In the genomic region with DNA sequence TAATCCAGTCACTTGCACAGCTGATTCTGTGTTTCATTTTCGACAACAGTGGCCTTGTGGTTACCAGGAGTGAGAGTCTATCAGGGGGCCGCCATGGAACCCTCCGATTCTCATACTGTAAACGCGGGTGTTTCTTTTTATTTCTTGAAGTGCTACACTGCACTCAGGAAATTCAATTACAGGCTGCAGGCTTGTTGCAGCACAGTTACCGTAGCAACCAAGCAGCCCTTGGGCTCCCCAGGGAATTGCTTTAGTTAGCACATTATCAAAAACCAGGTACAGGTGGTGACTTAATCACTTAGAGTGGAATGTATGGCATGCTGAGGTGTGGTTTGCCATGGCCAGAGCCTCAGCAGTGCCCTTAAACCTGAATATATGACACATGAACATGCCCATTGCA, we compare ENCODE assay signal across 11 mouse cellular contexts. TPM values are rescaled to one million over a fixed set of nuclear protein-coding genes. Genes with fewer than 3 reads are reported as not detected.
DNase-seq lines count a peak whose midpoint lies in the region; ATAC-seq lines count a peak whose summit lies in the region.
"Had no signal": no experiment of that assay in that cellular context is flagged by ENCODE, and none has a peak within 500 bp of the region (broad histone marks: within the 10 kb centered on the region; RNA-seq: fewer than 3 reads in every experiment).

No protein-coding gene starts in this region.

- DNase-seq in forebrain, embryonic 14.5 days (ENCODE audit: low spot score), result peak; percentile 55
- DNase-seq in forebrain, embryonic 11.5 days (ENCODE audit: low spot score), result no peak
- no peak for DNase-seq in neural tube, embryonic 10.5 days (ENCODE audit: extremely low spot score, low spot score)
- DNase-seq in kidney, postnatal 10 days, result peak; percentile 23
- no peak for DNase-seq in left cerebral cortex, postnatal 36 days (ENCODE audit: low spot score in 2 of 2)
- DNase-seq in cerebellum, adult 9-10 months, result no peak
- DNase-seq: cerebellum, postnatal 25 days had no signal

- H3K9ac ChIP-seq in forebrain, embryonic 14.5 days (ENCODE audit: low read length), result no peak overlapping the region
- H3K9ac ChIP-seq in forebrain, embryonic 11.5 days (ENCODE audit: low read length), result no peak overlapping the region
- H3K9ac ChIP-seq in neural tube, embryonic 13.5 days, result no peak overlapping the region
- H3K9ac ChIP-seq in neural tube, embryonic 15.5 days (replicated peaks), result no peak overlapping the region

- intact Hi-C loops in left cerebral cortex, postnatal 36 days (cut with DNase I), result no loop called here

- no peaks in the 10 kb centered on the region for H3K36me3 ChIP-seq in forebrain, embryonic 14.5 days (ENCODE audit: control insufficient read depth, insufficient read depth, low read length)
- H3K36me3 ChIP-seq in forebrain, embryonic 11.5 days (ENCODE audit: control insufficient read depth, insufficient read depth, low read length), result no peaks in the 10 kb centered on the region
- no peaks in the 10 kb centered on the region for H3K36me3 ChIP-seq in neural tube, embryonic 13.5 days
- no peaks in the 10 kb centered on the region for H3K36me3 ChIP-seq in neural tube, embryonic 15.5 days

- no peak overlapping the region for H3K4me3 ChIP-seq in forebrain, embryonic 14.5 days (ENCODE audit: low read depth, low read length)
- no peak overlapping the region for H3K4me3 ChIP-seq in forebrain, embryonic 11.5 days (ENCODE audit: low read depth, low read length)
- H3K4me3 ChIP-seq in neural tube, embryonic 13.5 days, result no peak overlapping the region
- no peak overlapping the region for H3K4me3 ChIP-seq in neural tube, embryonic 15.5 days (replicated peaks)
- H3K4me3 ChIP-seq: erythroblast, embryonic 14.5 days had no signal

- no peak overlapping the region for H3K4me2 ChIP-seq in forebrain, embryonic 14.5 days (ENCODE audit: low read length)
- H3K4me2 ChIP-seq in forebrain, embryonic 11.5 days (ENCODE audit: low read depth, low read length, severe bottlenecking), result no peak overlapping the region
- H3K4me2 ChIP-seq in neural tube, embryonic 13.5 days, result no peak overlapping the region
- H3K4me2 ChIP-seq in neural tube, embryonic 15.5 days, result no peak overlapping the region

- H3K4me1 ChIP-seq in forebrain, embryonic 14.5 days (ENCODE audit: control insufficient read depth, insufficient read depth, low read length), result no peaks in the 10 kb centered on the region
- H3K4me1 ChIP-seq in forebrain, embryonic 11.5 days (replicated peaks; ENCODE audit: control insufficient read depth, insufficient read depth, low read length), result no peaks in the 10 kb centered on the region
- peaks cover 6% of the 10 kb centered on the region; the same call in 1 of the 2 replicates for H3K4me1 ChIP-seq in neural tube, embryonic 13.5 days (replicated peaks)
- H3K4me1 ChIP-seq in neural tube, embryonic 15.5 days, result peaks cover 6% of the 10 kb centered on the region

- ATAC-seq in forebrain, embryonic 14.5 days, result no peak; the same call in 1 of the 2 replicates
- no peak for ATAC-seq in forebrain, embryonic 11.5 days (replicated peaks; ENCODE audit: low FRiP score)
- ATAC-seq in neural tube, embryonic 13.5 days (ENCODE audit: low read depth), result peak; percentile 63; the same call in 1 of the 2 replicates
- ATAC-seq in neural tube, embryonic 15.5 days (ENCODE audit: low FRiP score), result no peak; the same call in 1 of the 2 replicates
- ATAC-seq: Patski had no signal

- H3K27me3 ChIP-seq in forebrain, embryonic 14.5 days (replicated peaks; ENCODE audit: control insufficient read depth, insufficient read depth, low read length), result no peaks in the 10 kb centered on the region
- H3K27me3 ChIP-seq in forebrain, embryonic 11.5 days (ENCODE audit: control insufficient read depth, insufficient read depth, low read length), result no peaks in the 10 kb centered on the region
- H3K27me3 ChIP-seq in neural tube, embryonic 13.5 days, result no peaks in the 10 kb centered on the region
- no peaks in the 10 kb centered on the region for H3K27me3 ChIP-seq in neural tube, embryonic 15.5 days (replicated peaks)
- H3K27me3 ChIP-seq: Patski had no signal

- WGBS in forebrain, embryonic 14.5 days, result 78% methylated on average over 6 of the region's 6 CpGs
- WGBS in forebrain, embryonic 11.5 days, result 78% methylated on average over 6 of the region's 6 CpGs
- WGBS in neural tube, embryonic 13.5 days, result 77% methylated on average over 6 of the region's 6 CpGs
- 49% methylated on average over 6 of the region's 6 CpGs for WGBS in neural tube, embryonic 15.5 days

- no peaks in the 10 kb centered on the region for H3K9me3 ChIP-seq in forebrain, embryonic 14.5 days (replicated peaks; ENCODE audit: control insufficient read depth, low read length)
- no peaks in the 10 kb centered on the region for H3K9me3 ChIP-seq in forebrain, embryonic 11.5 days (ENCODE audit: control insufficient read depth, low read length)
- no peaks in the 10 kb centered on the region for H3K9me3 ChIP-seq in neural tube, embryonic 13.5 days
- H3K9me3 ChIP-seq in neural tube, embryonic 15.5 days (replicated peaks), result no peaks in the 10 kb centered on the region

- H3K27ac ChIP-seq in forebrain, embryonic 14.5 days (ENCODE audit: low read depth, low read length), result no peak overlapping the region
- no peak overlapping the region for H3K27ac ChIP-seq in forebrain, embryonic 11.5 days (ENCODE audit: low read depth, low read length)
- 0 out of 2 replicates have a peak overlapping the region, but pooled peaks have one; percentile 23 for H3K27ac ChIP-seq in neural tube, embryonic 13.5 days (replicated peaks)
- H3K27ac ChIP-seq in neural tube, embryonic 15.5 days (replicated peaks), result 0 out of 2 replicates have a peak overlapping the region, but pooled peaks have one; percentile 13

RNA-seq across cellular contexts. Expression of a gene that starts 12.3 kb away (rescaled TPM):
- 12.9 and 17.3 TPM in 2 replicates for polyA plus RNA-seq in forebrain, embryonic 14.5 days (2014; fragmentation: Nextera tagmentation; extraction: Ambion mirVana)
- polyA plus RNA-seq in forebrain, embryonic 11.5 days (2014; fragmentation: Nextera tagmentation; extraction: Ambion mirVana), result 25.8 and 26.1 TPM in 2 replicates
- polyA plus RNA-seq in neural tube, embryonic 13.5 days (2015; fragmentation: Nextera tagmentation; extraction: Ambion mirVana), result 14.5 and 16.8 TPM in 2 replicates
- polyA plus RNA-seq in neural tube, embryonic 15.5 days (2015; fragmentation: Nextera tagmentation; extraction: Ambion mirVana), result 15.6 and 19.4 TPM in 2 replicates
- 10 to 100 TPM in 1 of 2 experiments, 1 to 10 TPM in 1; 9.0 to 11.5 TPM for total RNA-seq in left cerebral cortex, postnatal 36 days (2021)

Comparison
In these comparisons a context has a peak if more than half of its experiments do, and no peak if none do; other contexts are left out.
1. DNase-seq: peak in forebrain, embryonic 14.5 days (single experiment) and kidney, postnatal 10 days (single experiment); none in forebrain, embryonic 11.5 days (single experiment), neural tube, embryonic 10.5 days (single experiment), left cerebral cortex, postnatal 36 days (0 of 2) and cerebellum, adult 9-10 months (single experiment).
2. H3K27ac ChIP-seq: peak in neural tube, embryonic 13.5 days (single experiment) and neural tube, embryonic 15.5 days (single experiment); none in forebrain, embryonic 14.5 days (single experiment) and forebrain, embryonic 11.5 days (single experiment).